Mouse (Mus musculus): ENCODE measurements around the gene Gpsm3.

Gpsm3 gene

GRCm38 (mm10) chr17:34582528-34582927, 7.1 kb upstream of the Gpsm3 start:
- no peak for DNase-seq (ENCODE audit: low read depth, low spot score)

- DNase-seq (ENCODE audit: low read depth, low spot score) = no peak
These were observed 6.2 kb upstream of the Gpsm3 start for GRCm38 (mm10) chr17:34583397-34583796.

- no peak for DNase-seq (ENCODE audit: low read depth, low spot score)
These were observed 5.8 kb upstream of the Gpsm3 start for GRCm38 (mm10) chr17:34583819-34584218.

- DNase-seq (ENCODE audit: low read depth, low spot score) = no peak
These were observed 4.5 kb upstream of the Gpsm3 start for GRCm38 (mm10) chr17:34585121-34585520.

GRCm38 (mm10) chr17:34585877-34586771, 3.5 kb upstream of the Gpsm3 start:
- DNase-seq (ENCODE audit: low read depth, low spot score) = no peak

- DNase-seq (ENCODE audit: low read depth, low spot score) = peak; percentile 94
These were observed 2.7 kb upstream of the Gpsm3 start for GRCm38 (mm10) chr17:34586796-34587422.

- DNase-seq (ENCODE audit: low read depth, low spot score) = peak; percentile 97
These were observed 2.2 kb upstream of the Gpsm3 start for GRCm38 (mm10) chr17:34587423-34587811.

- no peak for DNase-seq (ENCODE audit: low read depth, low spot score)
These were observed 1.8 kb upstream of the Gpsm3 start for GRCm38 (mm10) chr17:34587814-34588213.

GRCm38 (mm10) chr17:34588767-34589166, 839 bp upstream of the Gpsm3 start:
- DNase-seq (ENCODE audit: low read depth, low spot score) = no peak

- DNase-seq (ENCODE audit: low read depth, low spot score) = no peak
These were observed 400 bp upstream of the Gpsm3 start for GRCm38 (mm10) chr17:34589206-34589605.

GRCm38 (mm10) chr17:34590154-34590987, 765 bp downstream of the Gpsm3 start:
- no peak for DNase-seq (ENCODE audit: low read depth, low spot score)

GRCm38 (mm10) chr17:34591029-34591993, 1.7 kb downstream of the Gpsm3 start, which contains the start of gene Pbx2:
Gene Pbx2 (plus strand): TSS chr17:34591266.
- DNase-seq (ENCODE audit: low read depth, low spot score) = peak; percentile 68

GRCm38 (mm10) chr17:34591994-34592375, 2.4 kb downstream of the Gpsm3 start:
- DNase-seq (ENCODE audit: low read depth, low spot score) = peak; percentile 85

GRCm38 (mm10) chr17:34592581-34593549, 3.3 kb downstream of the Gpsm3 start:
- peak; percentile 63 for DNase-seq (ENCODE audit: low read depth, low spot score)

GRCm38 (mm10) chr17:34593752-34594525, 4.3 kb downstream of the Gpsm3 start:
- peak; percentile 45 for DNase-seq (ENCODE audit: low read depth, low spot score)

GRCm38 (mm10) chr17:34596098-34596497, 6.5 kb downstream of the Gpsm3 start:
- no peak for DNase-seq (ENCODE audit: low read depth, low spot score)

GRCm38 (mm10) chr17:34597566-34598095, 8.0 kb downstream of the Gpsm3 start, which contains the start of gene Ager:
Gene Ager (plus strand): TSS chr17:34597862.
- no peak for DNase-seq (ENCODE audit: low read depth, low spot score)

- no peak for DNase-seq (ENCODE audit: low read depth, low spot score)
These were observed 10.3 kb downstream of the Gpsm3 start for GRCm38 (mm10) chr17:34599891-34600290.
